Mouse (Mus musculus) left cerebral cortex, postnatal 36 days (tissue): Measurements from ENCODE around the gene Tbx1. TPM values are rescaled to one million over a fixed set of nuclear protein-coding genes. Genes with fewer than 3 reads are reported as not detected.

Experiments
- DNase-seq, 2 experiments: peaks; one replicate each; pipeline ENCODE4 v3.0.0; 2021 to 2022; ENCODE audit warnings: low spot score in 2 of 2, mixed read lengths in 1 of 2
- intact Hi-C: fragments of 180-260 bp; cut with DNase I; formaldehyde crosslinking; loops from one replicate; pipeline ENCODE4 v1.15.1; 2025
- total RNA-seq, 2 experiments: library from RNA; stranded (reverse); gene quantifications; 2 replicates each; pipeline ENCODE4 v1.2.3; 2021

Gene Tbx1
- total RNA-seq, 2 experiments from 2014 or later: 0.94 to 1.4 TPM

- intact Hi-C loops: loop anchor here (5.0 kb wide), 1 partner anchor 127 kb away; the partner anchor contains the start of genes Gnb1l and Rtl10
- no peak for DNase-seq
Observed at GRCm38 (mm10) chr16:18623751-18624540, 33.5 kb upstream of the Tbx1 start.

GRCm38 (mm10) chr16:18622916-18623750 lies 32.7 kb upstream of the Tbx1 start:
- peak; percentile 36 to 49 for DNase-seq
- intact Hi-C loops: loop anchor here (5.0 kb wide), 1 partner anchor 126 kb away; the partner anchor contains the start of genes Gnb1l and Rtl10

GRCm38 (mm10) chr16:18622019-18622418 lies 31.5 kb upstream of the Tbx1 start, which contains the start of gene Gp1bb:
Gene Gp1bb, minus strand, starts transcription at chr16:18622403.
- intact Hi-C loops: loop anchor here (5.0 kb wide), 1 partner anchor 125 kb away; the partner anchor contains the start of genes Gnb1l and Rtl10
- no peak for DNase-seq

- intact Hi-C loops: loop anchor here (5.0 kb wide), 1 partner anchor 124 kb away; the partner anchor contains the start of genes Gnb1l and Rtl10
- peak in 1 of 2 experiments; percentile 66 for DNase-seq
Observed at GRCm38 (mm10) chr16:18621362-18622001, 31.0 kb upstream of the Tbx1 start.

GRCm38 (mm10) chr16:18620601-18621361 lies 30.3 kb upstream of the Tbx1 start:
- intact Hi-C loops: loop anchor here (5.0 kb wide), 1 partner anchor 123 kb away; the partner anchor contains the start of genes Gnb1l and Rtl10
- DNase-seq: peak; percentile 69 to 70

- no peak for DNase-seq
- intact Hi-C loops: loop anchor here (5.0 kb wide), 1 partner anchor 123 kb away; the partner anchor contains the start of genes Gnb1l and Rtl10
Observed at GRCm38 (mm10) chr16:18620201-18620600, 29.7 kb upstream of the Tbx1 start.

- no peak for DNase-seq
- intact Hi-C loops: no loop called here
Observed at GRCm38 (mm10) chr16:18619110-18619509, 28.6 kb upstream of the Tbx1 start.

GRCm38 (mm10) chr16:18618297-18618696 lies 27.8 kb upstream of the Tbx1 start:
- intact Hi-C loops: no loop called here

GRCm38 (mm10) chr16:18617370-18618065 lies 27.0 kb upstream of the Tbx1 start:
- intact Hi-C loops: loop anchor here (1.0 to 2.0 kb wide), 2 partner anchors 174 to 273 kb away; no protein-coding TSS in a partner anchor

More at GRCm38 (mm10) chr16:18618297-18618696, 27.8 kb upstream of the Tbx1 start:
- DNase-seq: no peak

GRCm38 (mm10) chr16:18613301-18613700 lies 22.8 kb upstream of the Tbx1 start:
- no peak for DNase-seq
- intact Hi-C loops: no loop called here

More at GRCm38 (mm10) chr16:18617370-18618065, 27.0 kb upstream of the Tbx1 start:
- peak; percentile 87 to 90 for DNase-seq

GRCm38 (mm10) chr16:18611752-18612151 lies 21.3 kb upstream of the Tbx1 start:
- DNase-seq: no peak
- intact Hi-C loops: no loop called here

GRCm38 (mm10) chr16:18609099-18609498 lies 18.6 kb upstream of the Tbx1 start:
- intact Hi-C loops: no loop called here
- DNase-seq: no peak

- DNase-seq: no peak
- intact Hi-C loops: no loop called here
Observed at GRCm38 (mm10) chr16:18608226-18608625, 17.8 kb upstream of the Tbx1 start.

- DNase-seq: no peak
- intact Hi-C loops: no loop called here
Observed at GRCm38 (mm10) chr16:18605705-18606104, 15.2 kb upstream of the Tbx1 start.

GRCm38 (mm10) chr16:18604267-18604701 lies 13.8 kb upstream of the Tbx1 start:
- intact Hi-C loops: no loop called here
- DNase-seq: no peak

- DNase-seq: no peak
- intact Hi-C loops: no loop called here
Observed at GRCm38 (mm10) chr16:18601447-18601846, 11.0 kb upstream of the Tbx1 start.

GRCm38 (mm10) chr16:18598006-18598405 lies 7.5 kb upstream of the Tbx1 start:
- intact Hi-C loops: no loop called here

GRCm38 (mm10) chr16:18596255-18596654 lies 5.8 kb upstream of the Tbx1 start:
- no peak for DNase-seq
- intact Hi-C loops: no loop called here

More at GRCm38 (mm10) chr16:18598006-18598405, 7.5 kb upstream of the Tbx1 start:
- no peak for DNase-seq
